Mouse (Mus musculus) adrenal gland, postnatal 25 days (tissue): ENCODE results near the gene Uap1l1. TPM values are rescaled to one million over a fixed set of nuclear protein-coding genes. Genes with fewer than 3 reads are reported as not detected.

Experiments
- DNase-seq: peaks from one replicate; pipeline ENCODE4 v3.0.0; 2021; ENCODE audit warnings: mixed read lengths
- total RNA-seq: library from RNA; stranded (reverse); gene quantifications from 2 replicates; pipeline ENCODE4 v1.2.3, GENCODE M21; 2021

Gene Uap1l1
- total RNA-seq, 1 experiment from 2014 or later, result 18.8 TPM

GRCm38 (mm10) chr2:25371764-25372643 lies 6.5 kb upstream of the Uap1l1 start, which contains the start of gene Sapcd2:
Gene Sapcd2 (plus strand): TSS chr2:25372321.
- DNase-seq, result peak; percentile 85

- no peak for DNase-seq
These were observed 4.5 kb upstream of the Uap1l1 start for GRCm38 (mm10) chr2:25369996-25370395.

DNA sequence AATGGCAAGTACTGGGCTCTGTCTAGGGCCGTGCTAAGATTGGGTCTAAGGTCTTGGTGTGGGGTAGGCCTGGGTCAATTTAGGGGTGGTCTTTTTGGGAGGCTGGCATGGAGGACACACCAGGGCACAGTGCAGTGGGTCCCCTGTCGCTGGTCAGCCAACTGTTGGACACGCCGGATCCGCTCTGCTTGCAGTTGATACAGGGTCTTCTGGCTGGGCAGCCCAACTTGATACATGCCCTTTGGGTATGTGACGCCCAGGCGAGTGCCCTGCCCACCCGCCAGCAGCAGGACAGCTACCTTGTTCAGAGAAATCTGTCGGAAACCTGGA lies 756 bp downstream of the Uap1l1 start:
- no peak for DNase-seq

DNA sequence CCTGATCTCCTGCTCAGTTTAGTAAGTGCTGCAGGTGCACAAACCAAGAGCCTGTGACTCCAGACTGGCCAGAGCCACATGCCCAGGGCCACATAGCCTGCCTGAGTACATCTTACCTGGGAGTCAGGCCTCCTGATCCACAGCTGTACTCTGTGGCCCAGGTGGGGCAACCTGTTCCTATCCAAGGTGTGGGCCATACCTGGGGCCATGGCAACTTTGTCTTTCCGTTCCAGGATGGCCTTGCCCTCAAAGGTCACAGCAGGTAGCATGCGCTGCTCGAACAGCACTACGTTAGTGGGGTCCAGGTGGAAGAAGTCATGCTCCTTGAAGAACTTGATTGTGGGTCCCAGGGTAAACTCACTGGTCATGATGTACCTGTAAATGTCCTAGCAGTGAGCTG lies 1.2 kb downstream of the Uap1l1 start:
- no peak for DNase-seq

GRCm38 (mm10) chr2:25363478-25364178 lies 1.9 kb downstream of the Uap1l1 start:
- no peak for DNase-seq

- no peak for DNase-seq
These were observed 5.6 kb downstream of the Uap1l1 start for GRCm38 (mm10) chr2:25359848-25360247.

DNA sequence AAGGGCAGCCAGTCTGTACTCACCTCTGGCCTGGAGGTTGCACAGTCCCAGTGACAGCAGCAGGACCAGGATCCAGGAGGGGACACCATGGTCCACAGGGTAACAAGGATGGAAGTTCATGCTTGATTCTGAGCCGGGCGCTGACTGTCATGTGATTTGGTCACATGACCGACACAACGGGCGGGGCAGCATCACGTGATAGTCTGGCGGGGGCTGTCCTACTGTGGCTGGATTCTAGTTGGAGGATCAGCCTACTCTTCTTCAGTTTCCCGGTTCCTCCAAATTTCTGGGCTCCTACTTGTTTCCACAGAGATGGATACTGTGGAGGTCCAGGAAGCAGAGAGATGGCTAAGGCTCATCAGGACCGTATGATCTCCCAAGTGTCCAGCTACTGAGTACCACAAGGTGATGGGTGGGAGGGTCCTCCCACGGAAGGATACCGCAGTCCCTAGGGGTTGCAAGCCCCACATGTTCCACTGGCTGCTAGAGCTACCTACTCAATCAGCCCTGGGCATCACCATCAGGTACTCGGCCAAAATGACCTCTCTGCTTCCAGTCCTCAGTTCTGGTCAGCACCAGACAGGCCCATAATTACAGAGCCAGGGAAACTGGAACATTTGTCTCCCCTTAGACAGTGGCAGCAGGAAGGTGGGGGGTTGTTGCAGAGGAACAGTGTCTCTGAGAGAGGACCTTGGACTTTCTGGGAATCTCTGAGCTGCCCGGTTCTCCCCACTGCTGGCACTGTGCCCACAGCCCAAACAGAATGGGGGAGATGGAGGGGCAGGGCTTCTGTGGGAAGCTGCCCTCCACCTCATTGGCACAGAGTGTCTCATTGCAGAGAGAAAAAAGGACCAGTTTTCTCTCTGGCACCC lies 9.0 kb downstream of the Uap1l1 start, which contains the start of gene Dpp7:
TSS of gene Dpp7 (minus strand) at position 152 of the 872 bp plus-strand sequence.
- peak; percentile 74 for DNase-seq

DNA sequence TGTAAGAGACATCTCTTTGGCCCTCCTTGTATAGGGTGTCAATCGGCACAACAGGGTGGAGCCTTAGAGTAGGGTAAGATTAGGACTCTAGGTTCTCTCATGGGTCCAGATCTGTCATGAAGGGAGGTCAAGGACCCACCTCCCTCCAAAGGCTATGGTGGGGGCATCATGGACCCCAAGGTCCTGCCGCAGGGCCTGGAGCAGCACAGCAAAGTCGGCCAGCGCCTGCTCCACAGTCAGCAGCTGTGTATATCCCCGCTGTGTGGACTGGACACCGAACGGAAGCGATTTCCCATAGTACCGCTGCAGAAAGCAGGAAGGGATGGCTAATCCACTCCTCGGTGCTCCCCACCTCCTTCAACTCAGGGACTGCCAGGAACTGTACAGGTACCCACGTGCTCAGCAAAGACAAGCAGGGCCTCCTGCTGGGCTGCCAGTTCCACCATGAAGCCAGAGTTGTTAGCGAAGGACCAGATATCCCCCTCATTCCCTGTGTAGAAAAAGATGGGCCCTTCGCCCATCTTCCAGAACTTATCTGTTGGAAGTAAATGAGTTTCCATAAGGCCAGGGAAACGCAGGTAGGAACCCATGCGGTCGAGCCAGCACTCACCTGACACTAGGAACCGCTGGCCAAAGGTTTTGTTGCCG lies 9.9 kb downstream of the Uap1l1 start:
- DNase-seq, result no peak

DNA sequence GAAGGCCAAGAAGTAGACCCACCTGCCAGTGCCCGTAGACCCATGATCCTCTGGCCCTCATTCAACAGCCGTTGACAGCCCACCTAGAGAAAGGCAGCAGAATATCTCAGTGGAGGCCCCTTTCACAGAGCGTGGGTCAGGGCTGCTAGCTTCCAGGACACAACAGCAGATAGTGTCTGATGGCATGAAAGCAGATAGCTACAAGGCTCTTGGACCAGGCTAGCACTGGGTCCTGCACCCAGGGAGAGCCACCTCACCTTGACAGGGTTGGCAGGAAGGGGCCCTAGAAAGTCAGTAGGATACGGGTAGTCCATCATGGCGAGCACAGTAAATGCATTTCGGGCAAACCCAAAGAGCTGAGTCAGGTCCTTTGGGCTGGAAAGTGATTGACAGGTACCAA lies 11.3 kb downstream of the Uap1l1 start:
- no peak for DNase-seq

- no peak for DNase-seq
These were observed 14.8 kb downstream of the Uap1l1 start for GRCm38 (mm10) chr2:25350701-25351100.

DNA sequence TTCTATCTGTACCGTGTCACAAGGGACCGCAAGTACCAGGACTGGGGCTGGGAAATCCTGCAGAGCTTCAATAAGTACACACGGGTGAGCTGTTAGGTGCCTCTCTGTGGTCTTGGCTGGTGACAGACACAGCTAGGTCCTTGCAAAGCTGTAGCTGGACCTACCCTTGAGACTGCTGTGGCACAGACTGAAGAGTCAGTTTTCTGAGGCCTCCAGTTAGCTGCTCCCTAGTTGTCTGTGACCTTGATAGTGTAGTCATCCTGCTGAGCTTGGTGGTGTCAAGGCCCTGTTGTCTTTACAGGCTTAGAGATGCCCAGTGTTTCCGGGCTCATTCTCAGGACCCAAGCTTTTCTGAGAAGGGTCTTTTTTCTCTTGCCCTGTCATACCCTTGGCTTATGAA lies 16.0 kb downstream of the Uap1l1 start:
- no peak for DNase-seq

- no peak for DNase-seq
These were observed 17.3 kb downstream of the Uap1l1 start for GRCm38 (mm10) chr2:25348162-25348561.

DNA sequence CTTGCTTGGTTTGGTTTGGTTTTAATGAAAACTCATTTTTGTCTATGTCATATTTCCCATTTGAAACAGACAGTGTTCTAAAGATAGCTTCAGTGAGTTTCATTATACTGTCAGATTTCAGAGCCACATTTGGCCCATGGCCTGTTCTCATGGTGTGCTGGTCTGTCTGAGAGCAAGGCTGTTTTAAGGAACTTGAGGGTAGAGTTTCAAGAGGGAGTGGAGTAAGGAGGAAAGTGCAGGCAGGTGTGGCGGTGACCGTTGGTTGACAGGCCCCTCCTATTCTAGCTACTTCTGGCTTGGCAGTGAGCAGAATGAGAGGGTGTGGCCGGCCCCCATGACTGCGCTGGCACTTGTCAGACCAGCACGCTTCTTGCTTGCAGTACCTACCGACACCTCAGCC lies 27.2 kb downstream of the Uap1l1 start:
- no peak for DNase-seq

- no peak for DNase-seq
These were observed 31.9 kb downstream of the Uap1l1 start for GRCm38 (mm10) chr2:25333569-25333968.

- peak; percentile 100 for DNase-seq
These were observed 33.0 kb downstream of the Uap1l1 start, which contains the start of gene Man1b1 for GRCm38 (mm10) chr2:25332286-25333160. Gene Man1b1 (plus strand): TSS chr2:25332338.

GRCm38 (mm10) chr2:25331470-25331869 lies 34.0 kb downstream of the Uap1l1 start:
- DNase-seq, result no peak

DNA sequence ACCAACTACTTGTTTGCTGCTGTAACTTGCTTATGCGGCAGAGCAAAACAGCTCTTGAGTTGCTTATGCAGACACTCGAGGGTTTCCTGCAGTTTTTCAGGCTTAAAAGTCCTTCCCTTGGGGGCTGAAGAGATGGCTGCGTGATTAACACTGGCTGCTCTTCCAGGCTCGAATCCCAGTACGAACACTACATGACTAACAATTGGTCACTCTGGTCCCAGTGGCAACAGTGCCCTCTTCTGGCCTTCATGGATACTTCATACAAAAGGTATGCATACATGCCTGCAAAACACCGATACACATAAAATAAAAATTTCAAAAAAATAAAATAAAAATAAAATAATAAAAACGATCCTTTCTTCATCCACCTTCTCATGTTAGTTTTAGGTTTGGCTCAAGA lies 37.0 kb downstream of the Uap1l1 start:
- DNase-seq, result no peak

DNA sequence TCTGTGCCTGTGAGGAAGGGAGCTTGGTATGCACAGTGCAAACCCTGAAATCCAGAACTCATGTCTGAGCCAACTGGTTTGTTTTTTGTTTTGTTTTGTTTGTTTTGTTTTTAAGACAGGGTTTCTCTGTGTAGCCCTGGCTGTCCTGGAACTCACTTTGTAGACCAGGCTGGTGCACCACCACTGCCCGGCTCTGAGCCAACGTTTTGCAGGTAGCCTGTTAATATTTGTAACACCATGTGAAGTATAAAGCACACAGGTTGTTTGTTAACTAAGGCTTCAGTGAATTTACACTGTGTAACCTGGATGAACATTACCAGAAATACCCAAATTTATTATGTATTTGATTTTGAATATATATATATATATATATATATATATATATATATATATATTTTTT lies 39.4 kb downstream of the Uap1l1 start:
- no peak for DNase-seq

GRCm38 (mm10) chr2:25320084-25320483 lies 45.4 kb downstream of the Uap1l1 start:
- DNase-seq, result no peak

DNA sequence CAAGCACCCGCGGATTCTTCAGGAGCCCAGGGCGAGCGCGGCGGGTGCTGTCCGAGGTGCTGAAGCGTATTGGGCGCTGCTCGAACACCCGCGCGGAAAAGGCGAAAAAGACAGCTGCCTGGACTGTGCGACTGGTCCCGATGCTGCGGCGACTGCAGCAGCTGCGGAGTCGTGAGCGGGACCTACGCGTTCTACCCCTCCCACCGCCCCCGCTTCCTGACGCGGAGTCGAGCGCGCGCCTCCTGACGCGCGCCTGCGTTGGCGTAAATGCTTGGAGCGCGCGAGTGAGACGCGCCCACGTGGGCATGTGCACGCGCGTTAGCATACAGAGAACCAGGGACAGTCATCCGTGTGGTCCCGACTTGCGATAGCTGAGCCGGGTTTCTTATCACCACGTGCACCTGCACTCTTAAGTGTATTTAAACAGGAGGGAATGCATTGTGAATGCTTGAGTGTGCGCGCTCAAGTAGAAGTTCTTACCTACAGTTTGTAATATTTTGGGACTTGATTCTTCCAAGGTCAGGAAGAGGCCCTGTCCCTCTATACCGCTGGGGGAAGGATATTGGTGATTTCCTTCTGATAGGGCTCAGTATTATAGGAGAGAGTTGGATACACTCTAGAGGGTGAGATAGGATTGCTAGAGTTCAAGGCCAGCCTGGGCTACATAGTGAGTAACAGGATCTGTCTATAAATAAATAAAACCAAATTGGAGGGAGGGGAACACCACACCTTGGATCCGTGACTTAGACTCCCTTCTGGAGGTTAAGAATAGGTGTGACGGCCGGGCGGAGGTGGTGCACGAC lies 46.3 kb downstream of the Uap1l1 start, which contains the start of gene Grin1:
TSS of gene Grin1 (minus strand) at position 217 of the 803 bp plus-strand sequence.
- DNase-seq, result peak; percentile 77
